Mouse (Mus musculus) CH12.LX (cell line): ENCODE data around the gene Dock3.

Experiments used
- IRF4 ChIP-seq: IDR thresholded peaks from 2 replicates; pipeline ENCODE4 v1.6.1; 2014; ENCODE audit warnings: low read depth, mild to moderate bottlenecking, inconsistent platforms, low read length, improper control_type of control experiment
- POLR2A ChIP-seq: IDR thresholded peaks from 2 replicates; pipeline ENCODE4 v1.6.1; 2011; ENCODE audit warnings: low read depth, mild to moderate bottlenecking, improper control_type of control experiment, low read length
- USF2 ChIP-seq: conservative IDR thresholded peaks from 2 replicates; pipeline ENCODE4 v1.6.1; 2011; ENCODE audit warnings: low read depth, low read length, improper control_type of control experiment
- ZC3H11A ChIP-seq: IDR thresholded peaks from 2 replicates; pipeline ENCODE4 v1.6.1; 2012; ENCODE audit warnings: low read depth, mild to moderate bottlenecking, inconsistent platforms, low read length, improper control_type of control experiment

DNA sequence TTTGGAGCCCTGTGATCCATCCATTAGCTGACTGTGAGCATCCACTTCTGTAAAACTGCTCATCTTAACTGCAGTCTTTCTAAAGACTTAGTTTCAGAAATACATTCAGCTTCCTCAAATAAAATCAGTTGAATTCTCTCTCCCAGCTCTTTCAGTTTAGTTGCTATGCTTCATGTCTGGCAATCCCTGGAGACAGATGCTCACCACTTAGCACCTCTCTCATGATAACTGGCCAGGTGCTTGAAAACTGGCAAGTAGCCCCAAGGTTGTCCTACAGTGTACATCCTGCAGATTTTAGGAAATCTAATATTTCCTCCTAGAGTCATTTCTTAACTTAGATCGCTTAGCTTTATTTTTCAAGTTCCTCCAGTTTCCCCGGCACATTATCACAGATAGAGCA is 193.8 kb downstream of the Dock3 start:
- TF ChIP-seq USF2 (no peak), POLR2A (no peak), IRF4 (no peak), ZC3H11A (no peak)
